Mouse (Mus musculus): ENCODE data around the gene Gm4498.
"Not testable (repeated sequence)": the region's sequence is repeated elsewhere in the genome, so short reads cannot be mapped to it uniquely, and the experiment has no call there.

The Gm4498 gene

GRCm38 (mm10) chr7:20233728-20234127 is at the start of gene Gm4498:
TSS of gene Gm4498 (minus strand) at chr7:20233828.
- not testable (repeated sequence) for DNase-seq

DNA sequence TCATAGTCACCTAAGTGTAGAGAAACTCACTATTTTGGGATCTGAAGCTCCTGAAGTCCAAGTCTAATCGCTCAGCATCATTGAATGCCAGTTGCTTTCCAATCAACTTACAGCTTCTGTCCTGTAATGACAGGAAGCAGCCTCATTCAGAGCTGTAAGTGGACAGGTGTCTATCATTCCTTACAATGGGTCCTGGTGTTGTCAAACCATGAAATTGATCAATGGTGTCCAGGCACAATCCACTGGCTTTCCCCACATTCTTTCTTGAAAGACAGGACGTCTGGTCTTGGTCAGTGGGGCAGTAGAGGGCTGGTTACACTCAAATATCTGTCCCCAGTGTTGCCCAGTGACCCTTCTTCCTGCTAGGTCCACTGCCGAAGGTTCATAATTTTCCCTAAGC is 29.1 kb upstream of the Gm4498 start, which contains the start of gene Gm5890:
TSS of gene Gm5890 (minus strand) at position 101 of the 400 bp plus-strand sequence.
- not testable (repeated sequence) for DNase-seq

DNA sequence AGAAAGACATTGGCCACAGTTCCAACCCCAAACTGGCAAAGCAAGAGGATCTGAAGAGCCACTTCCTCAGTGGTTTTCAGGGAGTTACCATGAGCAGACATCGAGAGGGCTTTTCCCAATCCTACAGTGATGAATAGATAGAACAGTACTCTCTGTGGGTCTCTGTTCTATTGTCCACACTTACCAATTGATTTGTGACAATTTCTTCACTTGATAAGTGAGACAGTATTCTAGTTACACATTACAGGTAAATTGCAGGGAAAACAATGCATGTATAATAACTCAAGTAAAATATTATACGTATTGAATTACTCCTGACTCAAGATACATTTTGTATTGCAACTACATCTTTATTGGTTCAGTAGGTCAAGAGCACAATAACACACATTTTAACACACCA is 28.1 kb downstream of the Gm4498 start, which contains the start of gene Gm6164:
TSS of gene Gm6164 (minus strand) at position 101 of the 400 bp plus-strand sequence.
- not testable (repeated sequence) for DNase-seq

GRCm38 (mm10) chr7:20193410-20193809 is 40.2 kb downstream of the Gm4498 start, which contains the start of gene Vmn1r95:
TSS of gene Vmn1r95 (plus strand) at chr7:20193710.
- DNase-seq = not testable (repeated sequence)
